Mouse (Mus musculus) erythroblast, embryonic 14.5 days (primary cell): ENCODE measurements around the gene Gsta1. TPM values are rescaled to one million over a fixed set of nuclear protein-coding genes. Genes with fewer than 3 reads are reported as not detected.
"Not testable (repeated sequence)": the region's sequence is repeated elsewhere in the genome, so short reads cannot be mapped to it uniquely, and the experiment has no call there.

ENCODE experiments used
- H3K27me3 ChIP-seq: 2 replicates; pipeline ENCODE4 v1.6.1; 2012; ENCODE audit warnings: inconsistent platforms; ENCODE audit not compliant: control insufficient read depth
- H3K36me3 ChIP-seq: 2 replicates; pipeline ENCODE4 v1.6.1; 2012; ENCODE audit warnings: mild to moderate bottlenecking, inconsistent platforms; ENCODE audit not compliant: control insufficient read depth
- H3K4me1 ChIP-seq: 2 replicates; pipeline ENCODE4 v1.6.1; 2012; ENCODE audit warnings: inconsistent platforms; ENCODE audit not compliant: control insufficient read depth
- H3K4me3 ChIP-seq: replicated peaks from 2 replicates; pipeline ENCODE3; 2012; ENCODE audit warnings: moderate library complexity, mild to moderate bottlenecking, inconsistent platforms
- H3K9me3 ChIP-seq: 2 replicates; pipeline ENCODE4 v1.6.1; 2012; ENCODE audit warnings: low read length, inconsistent platforms, mixed read lengths; ENCODE audit not compliant: control insufficient read depth
- GATA1 ChIP-seq: IDR thresholded peaks from 2 replicates; pipeline ENCODE4 v1.6.1; 2012; ENCODE audit warnings: low read length, inconsistent platforms, mixed read lengths
- TAL1 ChIP-seq: IDR thresholded peaks from 3 replicates; pipeline ENCODE4 v1.6.1; 2012; ENCODE audit warnings: low read length, inconsistent platforms, mixed read lengths
- polyA plus RNA-seq: library from polyadenylated mRNA; stranded (reverse); fragments of >175 nt; gene quantifications from 2 replicates; pipeline ENCODE4 v1.2.3, GENCODE M21; 2012

Gene Gsta1
- polyA plus RNA-seq, 1 experiment, result not detected

DNA sequence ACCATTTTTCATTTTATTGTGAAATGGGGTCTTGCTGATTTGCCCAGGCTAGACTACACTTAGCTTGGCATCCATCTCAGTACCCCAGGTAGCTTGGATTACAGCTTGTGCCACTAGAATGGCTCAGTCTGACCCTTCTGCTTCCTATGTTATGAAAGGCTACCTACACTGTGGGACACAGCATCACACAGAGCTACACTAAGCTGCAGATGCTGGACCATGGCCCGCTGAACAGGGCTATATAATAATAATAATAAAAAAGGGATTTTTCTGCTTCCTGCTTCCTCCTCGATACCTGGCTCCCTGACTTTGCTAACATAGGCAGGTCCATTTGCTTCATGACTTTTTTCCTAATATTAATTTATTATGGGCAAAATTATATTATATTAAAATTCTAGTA is 6.0 kb upstream of the Gsta1 start:
- Histone ChIP-seq H3K4me1 (no peaks in the 10 kb centered on the region), H3K27me3 (no peaks in the 10 kb centered on the region), H3K36me3 (no peaks in the 10 kb centered on the region), H3K9me3 (peaks cover 12% of the 10 kb centered on the region), H3K4me3 (no peak overlapping the region)
- no peak for TF ChIP-seq GATA1
- TF ChIP-seq TAL1, result no peak

GRCm38 (mm10) chr9:78225304-78225703 is 5.2 kb upstream of the Gsta1 start:
- Histone ChIP-seq H3K4me3 (no peak overlapping the region), H3K9me3 (peaks cover 12% of the 10 kb centered on the region), H3K36me3 (no peaks in the 10 kb centered on the region), H3K27me3 (no peaks in the 10 kb centered on the region), H3K4me1 (no peaks in the 10 kb centered on the region)
- TF ChIP-seq TAL1 (no peak), GATA1 (no peak)

GRCm38 (mm10) chr9:78228122-78228521 is 2.3 kb upstream of the Gsta1 start:
- Histone ChIP-seq H3K4me3 (no peak overlapping the region), H3K36me3 (no peaks in the 10 kb centered on the region), H3K27me3 (no peaks in the 10 kb centered on the region), H3K4me1 (no peaks in the 10 kb centered on the region), H3K9me3 (peaks cover 4% of the 10 kb centered on the region)
- TF ChIP-seq GATA1 (no peak), TAL1 (no peak)

DNA sequence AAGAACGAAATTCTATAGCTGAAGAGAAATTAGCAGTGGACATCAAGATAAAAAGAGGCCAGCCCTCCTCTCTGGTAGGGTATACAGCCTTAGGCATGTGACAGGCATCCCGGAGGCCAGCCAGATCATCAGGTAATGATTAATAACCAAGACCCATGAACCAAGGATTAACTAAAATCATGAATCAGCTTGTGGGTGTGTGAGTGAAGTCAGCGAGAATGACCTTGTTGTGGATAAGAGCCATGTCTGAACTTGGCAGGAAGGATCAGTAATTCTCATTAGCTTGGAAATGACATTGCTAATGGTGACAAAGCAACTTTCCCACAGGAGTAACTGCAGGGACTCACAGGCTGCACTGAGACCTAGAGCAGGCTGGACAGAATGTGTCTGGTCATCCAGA is 798 bp upstream of the Gsta1 start:
- not testable (repeated sequence) for H3K9me3 ChIP-seq, H3K27me3 ChIP-seq, H3K36me3 ChIP-seq, H3K4me1 ChIP-seq, H3K4me3 ChIP-seq

DNA sequence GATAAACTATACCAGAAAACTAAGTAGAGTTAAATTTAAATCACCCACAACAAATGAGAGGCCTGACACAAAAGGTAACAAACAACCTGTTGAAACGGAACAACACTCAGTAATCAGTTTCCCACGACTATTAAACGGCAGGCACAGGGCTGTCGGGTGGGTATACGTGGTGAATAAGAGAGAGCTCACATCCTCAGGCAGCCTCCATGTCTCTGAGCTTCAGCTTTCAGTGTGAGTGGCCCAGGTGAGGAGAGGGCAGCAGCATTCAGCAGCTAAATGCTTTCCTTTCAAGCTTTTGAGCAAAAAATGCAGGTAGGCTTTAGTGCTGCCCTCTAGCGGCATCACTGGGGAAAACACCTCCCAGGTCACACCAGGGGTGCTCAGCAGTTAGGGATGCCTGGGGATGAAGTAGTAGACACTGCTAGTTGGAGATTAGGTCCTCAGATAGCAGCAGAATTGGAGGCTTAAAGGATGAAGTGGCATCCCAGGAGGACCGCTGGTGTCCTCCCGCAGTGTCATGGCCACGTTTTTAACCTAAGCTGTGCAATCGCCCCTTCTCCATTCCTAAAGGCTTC is 2.8 kb downstream of the Gsta1 start:
- not testable (repeated sequence) for H3K4me1 ChIP-seq, H3K9me3 ChIP-seq, H3K36me3 ChIP-seq, H3K4me3 ChIP-seq, H3K27me3 ChIP-seq

DNA sequence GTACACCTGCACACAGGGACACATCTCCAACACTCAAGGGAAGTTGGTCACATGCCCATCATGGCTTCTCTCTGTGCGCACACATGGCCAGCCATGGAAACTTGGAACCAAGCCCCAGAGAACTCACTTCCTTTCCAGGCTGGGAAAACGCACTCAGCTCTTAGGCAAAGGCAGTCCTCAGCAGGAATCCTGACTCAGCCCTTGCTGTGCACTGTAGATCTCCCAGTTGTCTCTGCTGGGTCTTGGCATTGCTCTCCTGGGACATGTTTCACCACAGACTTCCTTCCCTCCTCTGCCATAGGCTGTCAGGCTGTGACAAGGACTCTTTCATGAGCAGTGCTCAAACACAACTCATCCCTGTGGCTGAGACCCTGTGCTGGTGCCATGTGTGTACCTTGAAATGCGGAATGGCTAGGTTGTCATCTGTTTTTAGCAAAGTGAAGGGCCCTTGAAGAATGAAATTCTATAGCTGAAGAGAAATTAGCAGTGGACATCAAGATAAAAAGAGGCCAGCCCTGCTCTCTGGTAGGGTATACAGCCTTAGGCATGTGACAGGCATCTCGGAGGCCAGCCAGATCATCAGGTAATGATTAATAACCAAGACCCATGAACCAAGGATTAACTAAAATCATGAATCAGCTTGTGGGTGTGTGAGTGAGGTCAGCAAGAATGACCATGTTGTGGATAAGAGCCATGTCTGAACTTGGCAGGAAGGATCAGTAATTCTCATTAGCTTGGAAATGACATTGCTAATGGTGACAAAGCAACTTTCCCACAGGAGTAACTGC is 25.4 kb downstream of the Gsta1 start:
- H3K9me3 ChIP-seq, H3K36me3 ChIP-seq, H3K4me3 ChIP-seq, H3K4me1 ChIP-seq, H3K27me3 ChIP-seq: not testable (repeated sequence)

- H3K9me3 ChIP-seq, H3K4me1 ChIP-seq, H3K36me3 ChIP-seq, H3K4me3 ChIP-seq, H3K27me3 ChIP-seq: not testable (repeated sequence)
Observed at GRCm38 (mm10) chr9:78256914-78257313, 26.5 kb downstream of the Gsta1 start, which contains the start of gene Gm3776. TSS of gene Gm3776 (plus strand) at chr9:78257129.

DNA sequence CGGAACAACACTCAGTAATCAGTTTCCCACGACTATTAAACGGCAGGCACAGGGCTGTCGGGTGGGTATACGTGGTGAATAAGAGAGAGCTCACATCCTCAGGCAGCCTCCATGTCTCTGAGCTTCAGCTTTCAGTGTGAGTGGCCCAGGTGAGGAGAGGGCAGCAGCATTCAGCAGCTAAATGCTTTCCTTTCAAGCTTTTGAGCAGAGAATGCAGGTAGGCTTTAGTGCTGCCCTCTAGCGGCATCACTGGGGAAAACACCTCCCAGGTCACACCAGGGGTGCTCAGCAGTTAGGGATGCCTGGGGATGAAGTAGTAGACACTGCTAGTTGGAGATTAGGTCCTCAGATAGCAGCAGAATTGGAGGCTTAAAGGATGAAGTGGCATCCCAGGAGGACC is 29.2 kb downstream of the Gsta1 start:
- H3K27me3 ChIP-seq, H3K9me3 ChIP-seq, H3K36me3 ChIP-seq: not testable (repeated sequence)

GRCm38 (mm10) chr9:78270945-78271344 is 40.5 kb downstream of the Gsta1 start:
- H3K4me1 ChIP-seq, H3K9me3 ChIP-seq, H3K27me3 ChIP-seq, H3K36me3 ChIP-seq, H3K4me3 ChIP-seq: not testable (repeated sequence)

More for the DNA sequence above, 29.2 kb downstream of the Gsta1 start:
- not testable (repeated sequence) for H3K4me1 ChIP-seq, H3K4me3 ChIP-seq

GRCm38 (mm10) chr9:78282002-78282711 is 51.7 kb downstream of the Gsta1 start:
- not testable (repeated sequence) for H3K9me3 ChIP-seq, H3K4me3 ChIP-seq, H3K36me3 ChIP-seq, H3K4me1 ChIP-seq, H3K27me3 ChIP-seq

- H3K36me3 ChIP-seq, H3K27me3 ChIP-seq, H3K4me1 ChIP-seq, H3K9me3 ChIP-seq, H3K4me3 ChIP-seq: not testable (repeated sequence)
Observed at GRCm38 (mm10) chr9:78289063-78289462, 58.6 kb downstream of the Gsta1 start.

GRCm38 (mm10) chr9:78289723-78290122 is 59.3 kb downstream of the Gsta1 start, which contains the start of gene Gm10639:
TSS of gene Gm10639 (plus strand) at chr9:78289923.
- not testable (repeated sequence) for H3K4me3 ChIP-seq, H3K27me3 ChIP-seq, H3K9me3 ChIP-seq, H3K4me1 ChIP-seq, H3K36me3 ChIP-seq
